Mouse (Mus musculus): ENCODE results near the gene Nampt. TPM values are rescaled to one million over a fixed set of nuclear protein-coding genes. Genes with fewer than 3 reads are reported as not detected.

Nampt gene
- polyA plus RNA-seq, 2 experiments, result 5.5 to 10.9 TPM

DNA sequence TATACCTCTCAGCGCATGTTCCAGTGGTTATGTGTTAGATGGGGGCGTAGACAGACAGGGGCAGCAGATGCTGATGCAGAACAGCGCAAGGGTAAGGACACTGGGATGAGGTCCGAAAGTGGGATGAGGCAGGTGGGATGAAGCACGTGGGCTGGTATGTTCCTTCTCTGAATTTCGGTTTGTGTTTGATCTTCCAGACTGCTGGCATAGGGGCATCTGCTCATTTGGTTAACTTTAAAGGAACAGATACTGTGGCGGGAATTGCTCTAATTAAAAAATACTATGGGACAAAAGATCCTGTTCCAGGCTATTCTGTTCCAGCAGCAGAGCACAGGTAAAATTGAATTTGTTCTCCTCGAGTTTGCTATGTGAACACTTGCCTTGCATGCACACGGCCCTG lies 19.6 kb downstream of the Nampt start:
- no peak for ATAC-seq (ENCODE audit: insufficient read depth)
- TF ChIP-seq CTCF (IDR thresholded peaks at IDR 0.05; ENCODE audit: low read depth) (no peak), EP300 (IDR thresholded peaks at IDR 0.05; ENCODE audit: low read depth) (no peak)
- Histone ChIP-seq H3K36me3 (replicated peaks; ENCODE audit: control insufficient read depth, insufficient read depth, low read depth) (peaks cover 4% of the 10 kb centered on the region; the same call in 1 of the 2 replicates), H3K4me3 (ENCODE audit: insufficient read depth in 1 of 2, low read depth in 2 of 2, low read length in 2 of 2) (no peak overlapping the region), H3K4me1 (replicated peaks; ENCODE audit: control insufficient read depth in 2 of 2, insufficient read depth in 2 of 2, low read length in 1 of 2) (no peaks in the 10 kb centered on the region), H3K9me3 (ENCODE audit: control insufficient read depth, low read length) (no peaks in the 10 kb centered on the region), H3K27ac (no peak overlapping the region), H3K9ac (replicated peaks) (no peak overlapping the region), H3K27me3 (ENCODE audit: control insufficient read depth, insufficient read depth, low read length) (no peaks in the 10 kb centered on the region), H3K4me2 (ENCODE audit: low read depth) (no peak overlapping the region)
- WGBS (ENCODE audit: insufficient replicate concordance), result 81% methylated on average over 9 of the region's 9 CpGs
- no peak for DNase-seq (ENCODE audit: low read depth in 3 of 3, low spot score in 3 of 3)

DNA sequence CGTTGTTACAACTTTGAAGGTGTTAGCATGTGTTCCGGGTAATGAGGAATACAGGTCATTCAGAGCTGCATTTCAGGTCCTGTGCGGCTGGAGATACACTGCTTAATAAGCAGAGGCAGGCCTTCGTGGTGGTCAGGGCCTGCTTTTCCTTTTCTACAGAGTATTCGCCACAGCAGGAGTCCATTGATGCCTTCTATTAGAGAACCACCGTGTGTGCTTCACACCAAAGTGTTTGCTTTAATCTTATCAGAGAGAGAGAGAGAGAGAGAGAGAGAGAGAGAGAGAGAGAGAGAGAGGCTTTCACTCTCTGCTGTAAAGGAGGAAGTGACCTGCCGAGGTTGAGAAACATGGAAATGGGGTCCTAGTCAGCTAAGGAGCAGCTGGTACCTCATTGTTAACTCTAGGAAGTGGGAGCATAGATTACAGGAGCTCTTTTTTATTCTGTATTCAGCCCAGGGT lies 22.1 kb downstream of the Nampt start:
- DNase-seq (ENCODE audit: low read depth in 3 of 3, low spot score in 3 of 3), result no peak
- Histone ChIP-seq H3K36me3 (replicated peaks; ENCODE audit: control insufficient read depth, insufficient read depth, low read depth) (peaks cover 4% of the 10 kb centered on the region; the same call in 1 of the 2 replicates), H3K4me1 (replicated peaks; ENCODE audit: control insufficient read depth in 2 of 2, insufficient read depth in 2 of 2, low read length in 1 of 2) (no peaks in the 10 kb centered on the region), H3K9me3 (ENCODE audit: control insufficient read depth, low read length) (no peaks in the 10 kb centered on the region), H3K4me3 (ENCODE audit: insufficient read depth in 1 of 2, low read depth in 2 of 2, low read length in 2 of 2) (no peak overlapping the region), H3K4me2 (ENCODE audit: low read depth) (no peak overlapping the region), H3K27me3 (ENCODE audit: control insufficient read depth, insufficient read depth, low read length) (no peaks in the 10 kb centered on the region), H3K9ac (replicated peaks) (no peak overlapping the region), H3K27ac (no peak overlapping the region)
- TF ChIP-seq CTCF (IDR thresholded peaks at IDR 0.05; ENCODE audit: low read depth) (no peak), EP300 (IDR thresholded peaks at IDR 0.05; ENCODE audit: low read depth) (no peak)
- no peak for ATAC-seq (ENCODE audit: insufficient read depth)
- WGBS (ENCODE audit: insufficient replicate concordance), result 61% methylated on average over 7 of the region's 7 CpGs

DNA sequence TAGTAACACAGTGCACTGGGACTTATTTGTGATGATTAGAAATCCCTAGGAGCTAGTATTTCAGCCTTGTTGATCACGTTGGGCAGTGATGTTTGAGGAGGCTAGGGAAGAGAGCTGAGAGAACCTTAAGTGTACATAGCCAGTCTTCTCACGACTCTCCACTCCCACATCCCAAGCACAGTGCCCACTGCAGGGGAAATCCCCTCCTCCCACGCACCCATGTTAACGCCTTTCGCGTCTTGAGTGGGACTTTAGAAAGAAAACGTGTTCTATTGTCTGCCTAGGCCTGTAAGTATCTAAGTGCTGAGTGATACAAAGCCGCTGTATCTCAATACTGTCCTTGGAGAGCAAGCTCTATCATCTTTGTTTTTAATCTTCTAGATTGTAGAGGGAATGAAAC lies 27.0 kb downstream of the Nampt start:
- no peak for DNase-seq (ENCODE audit: low read depth in 3 of 3, low spot score in 3 of 3)
- ATAC-seq (ENCODE audit: insufficient read depth), result no peak
- Histone ChIP-seq H3K27me3 (ENCODE audit: control insufficient read depth, insufficient read depth, low read length) (no peaks in the 10 kb centered on the region), H3K4me3 (ENCODE audit: insufficient read depth in 1 of 2, low read depth in 2 of 2, low read length in 2 of 2) (no peak overlapping the region), H3K27ac (no peak overlapping the region), H3K36me3 (replicated peaks; ENCODE audit: control insufficient read depth, insufficient read depth, low read depth) (no peaks in the 10 kb centered on the region; the same call in 1 of the 2 replicates), H3K9me3 (ENCODE audit: control insufficient read depth, low read length) (no peaks in the 10 kb centered on the region), H3K4me2 (ENCODE audit: low read depth) (no peak overlapping the region), H3K9ac (replicated peaks) (no peak overlapping the region), H3K4me1 (replicated peaks; ENCODE audit: control insufficient read depth in 2 of 2, insufficient read depth in 2 of 2, low read length in 1 of 2) (no peaks in the 10 kb centered on the region)
- TF ChIP-seq EP300 (IDR thresholded peaks at IDR 0.05; ENCODE audit: low read depth) (no peak), CTCF (IDR thresholded peaks at IDR 0.05; ENCODE audit: low read depth) (no peak)
- WGBS (ENCODE audit: insufficient replicate concordance), result 81% methylated on average over 8 of the region's 8 CpGs

DNA sequence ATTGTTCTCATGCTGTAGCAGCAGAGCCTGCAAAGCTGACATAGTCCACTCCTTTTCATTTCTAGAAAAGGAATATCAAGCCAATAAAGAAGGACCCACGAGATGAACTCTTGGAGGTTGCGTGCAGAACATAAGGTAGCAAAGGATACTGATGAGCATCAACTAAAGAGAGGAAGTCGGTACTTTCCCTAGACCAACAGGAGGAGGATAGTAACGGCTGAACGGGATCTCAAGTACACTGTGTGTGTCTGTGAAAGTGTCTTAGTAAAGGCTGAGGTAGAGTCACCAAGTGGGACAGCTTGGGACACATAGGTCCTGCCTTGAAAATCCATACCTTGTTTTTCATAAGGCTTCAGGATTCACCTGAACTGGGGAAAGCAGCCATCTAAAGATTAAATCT lies 34.4 kb downstream of the Nampt start:
- H3K9me3 ChIP-seq (ENCODE audit: control insufficient read depth, low read length), result no peaks in the 10 kb centered on the region
- DNase-seq (ENCODE audit: low read depth in 3 of 3, low spot score in 3 of 3), result no peak
- H3K4me1 ChIP-seq (replicated peaks; ENCODE audit: control insufficient read depth in 2 of 2, insufficient read depth in 2 of 2, low read length in 1 of 2), result no peaks in the 10 kb centered on the region
- H3K4me3 ChIP-seq (ENCODE audit: insufficient read depth in 1 of 2, low read depth in 2 of 2, low read length in 2 of 2), result no peak overlapping the region
- TF ChIP-seq EP300 (IDR thresholded peaks at IDR 0.05; ENCODE audit: low read depth) (no peak), CTCF (IDR thresholded peaks at IDR 0.05; ENCODE audit: low read depth) (no peak)
- H3K4me2 ChIP-seq (ENCODE audit: low read depth), result no peak overlapping the region
- no peaks in the 10 kb centered on the region for H3K27me3 ChIP-seq (ENCODE audit: control insufficient read depth, insufficient read depth, low read length)
- no peak overlapping the region for H3K9ac ChIP-seq (replicated peaks)
- ATAC-seq (ENCODE audit: insufficient read depth), result no peak
- no peak overlapping the region for H3K27ac ChIP-seq
- H3K36me3 ChIP-seq (replicated peaks; ENCODE audit: control insufficient read depth, insufficient read depth, low read depth), result no peaks in the 10 kb centered on the region; the same call in 1 of the 2 replicates
- WGBS (ENCODE audit: insufficient replicate concordance), result 70% methylated on average over 5 of the region's 5 CpGs

DNA sequence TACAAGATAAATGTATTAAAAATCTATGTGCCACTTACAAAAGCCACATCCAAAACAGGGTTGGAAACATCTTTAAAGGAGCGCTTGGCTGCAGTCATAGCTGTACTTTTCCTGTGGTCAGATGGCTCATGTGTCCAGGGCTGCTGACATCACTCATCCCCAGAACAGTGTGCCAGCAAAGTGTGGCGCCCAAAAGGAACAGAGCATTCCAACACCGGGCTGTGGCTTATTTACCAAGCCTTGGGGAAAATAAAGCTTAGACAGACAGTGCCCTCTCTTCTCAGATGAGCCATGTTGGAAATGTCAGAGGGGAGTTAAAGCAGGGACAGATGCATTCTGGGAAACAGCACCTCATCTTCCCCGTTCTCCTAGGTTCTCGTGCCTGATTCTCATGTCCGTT lies 35.5 kb downstream of the Nampt start:
- 69% methylated on average over 6 of the region's 6 CpGs for WGBS (ENCODE audit: insufficient replicate concordance)
- no peak overlapping the region for H3K27ac ChIP-seq
- ATAC-seq (ENCODE audit: insufficient read depth), result no peak
- H3K36me3 ChIP-seq (replicated peaks; ENCODE audit: control insufficient read depth, insufficient read depth, low read depth), result no peaks in the 10 kb centered on the region; the same call in 1 of the 2 replicates
- DNase-seq (ENCODE audit: low read depth in 3 of 3, low spot score in 3 of 3), result no peak
- H3K9me3 ChIP-seq (ENCODE audit: control insufficient read depth, low read length), result no peaks in the 10 kb centered on the region
- no peak overlapping the region for H3K4me2 ChIP-seq (ENCODE audit: low read depth)
- no peaks in the 10 kb centered on the region for H3K4me1 ChIP-seq (replicated peaks; ENCODE audit: control insufficient read depth in 2 of 2, insufficient read depth in 2 of 2, low read length in 1 of 2)
- no peak overlapping the region for H3K4me3 ChIP-seq (ENCODE audit: insufficient read depth in 1 of 2, low read depth in 2 of 2, low read length in 2 of 2)
- H3K27me3 ChIP-seq (ENCODE audit: control insufficient read depth, insufficient read depth, low read length), result no peaks in the 10 kb centered on the region
- no peak overlapping the region for H3K9ac ChIP-seq (replicated peaks)
- TF ChIP-seq EP300 (IDR thresholded peaks at IDR 0.05; ENCODE audit: low read depth), result no peak
- TF ChIP-seq CTCF (IDR thresholded peaks at IDR 0.05; ENCODE audit: low read depth), result no peak

Data from liver, embryonic 14.5 days (tissue).